Mouse (Mus musculus): ENCODE data around the gene Alg5. TPM values are rescaled to one million over a fixed set of nuclear protein-coding genes. Genes with fewer than 3 reads are reported as not detected.

Alg5 gene
- polyA plus RNA-seq, 1 experiment, result 16.3 TPM

GRCm38 (mm10) chr3:54731626-54732150 is 3.7 kb upstream of the Alg5 start:
- no peak overlapping the region for H3K27ac ChIP-seq (ENCODE audit: control insufficient read depth, insufficient read depth, low read depth, low read length, poor library complexity)
- no peak for TF ChIP-seq POLR2A (IDR thresholded peaks at IDR 0.05; ENCODE audit: borderline replicate concordance, control insufficient read depth, low read depth, low read length)
- no peaks in the 10 kb centered on the region; the same call in 1 of the 2 replicates for H3K4me1 ChIP-seq (ENCODE audit: control insufficient read depth, insufficient read depth, low read length)
- WGBS, result 91% methylated on average over 8 of the region's 8 CpGs
- H3K4me3 ChIP-seq (replicated peaks; ENCODE audit: control insufficient read depth, low read depth, low read length), result no peak overlapping the region

GRCm38 (mm10) chr3:54732371-54732770 is 3.0 kb upstream of the Alg5 start:
- H3K27ac ChIP-seq (ENCODE audit: control insufficient read depth, insufficient read depth, low read depth, low read length, poor library complexity), result no peak overlapping the region

DNA sequence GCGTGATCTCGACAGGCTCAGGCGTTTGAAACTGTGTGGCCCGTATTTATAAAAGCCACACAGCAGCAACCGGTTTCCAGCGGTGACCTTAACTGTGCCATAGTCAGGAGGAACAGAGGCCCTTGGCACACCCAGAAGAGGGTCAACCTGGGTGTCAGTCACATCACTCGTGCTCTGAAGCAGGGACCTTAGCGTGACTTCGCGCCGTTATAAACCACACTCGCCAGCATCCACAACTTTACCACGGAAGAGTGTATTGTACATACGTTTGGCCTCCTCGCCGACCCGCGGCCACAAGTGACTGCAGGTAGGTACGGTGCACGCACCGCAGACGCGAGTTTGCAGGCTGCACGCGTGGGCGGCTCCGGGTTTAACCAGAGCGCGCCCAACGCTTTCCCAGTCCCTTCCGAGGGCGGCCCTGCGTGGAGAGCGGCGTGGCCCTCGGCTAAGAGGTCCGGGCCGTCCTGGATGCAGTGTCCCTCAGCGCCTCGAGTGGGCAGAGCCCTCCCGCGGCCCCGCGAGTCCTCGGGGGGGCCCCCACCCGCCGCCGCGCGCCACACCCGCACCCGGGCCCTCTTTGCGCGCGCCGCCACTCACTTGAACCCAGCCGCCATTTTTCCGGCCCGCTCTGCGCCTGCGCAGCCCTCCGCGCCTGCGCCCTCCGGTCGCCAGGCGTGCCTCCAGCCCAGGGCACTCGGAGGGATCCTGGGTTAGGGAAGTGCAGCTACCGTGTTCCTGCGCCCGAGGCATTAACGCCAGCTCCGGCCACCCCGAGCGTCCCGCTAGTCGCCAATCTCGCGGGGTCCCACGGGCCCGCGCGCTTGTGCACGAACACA is 710 bp upstream of the Alg5 start:
- H3K27ac ChIP-seq (ENCODE audit: control insufficient read depth, insufficient read depth, low read depth, low read length, poor library complexity), result peak overlapping the region; percentile 99
- H3K4me1 ChIP-seq (ENCODE audit: control insufficient read depth, insufficient read depth, low read length), result no peaks in the 10 kb centered on the region; the same call in 1 of the 2 replicates
- WGBS, result 1% methylated on average over 84 of the region's 84 CpGs
- peak overlapping the region; percentile 95 for H3K4me3 ChIP-seq (replicated peaks; ENCODE audit: control insufficient read depth, low read depth, low read length)
- TF ChIP-seq CTCF (IDR thresholded peaks at IDR 0.05; ENCODE audit: control insufficient read depth, insufficient read depth, low read length) (no peak), POLR2A (IDR thresholded peaks at IDR 0.05; ENCODE audit: borderline replicate concordance, control insufficient read depth, low read depth, low read length) (peak; percentile 91; the same call in 1 of the 2 replicates)

More at GRCm38 (mm10) chr3:54732371-54732770, 3.0 kb upstream of the Alg5 start:
- TF ChIP-seq POLR2A (IDR thresholded peaks at IDR 0.05; ENCODE audit: borderline replicate concordance, control insufficient read depth, low read depth, low read length) (no peak), CTCF (IDR thresholded peaks at IDR 0.05; ENCODE audit: control insufficient read depth, insufficient read depth, low read length) (no peak)
- H3K4me1 ChIP-seq (ENCODE audit: control insufficient read depth, insufficient read depth, low read length), result no peaks in the 10 kb centered on the region; the same call in 1 of the 2 replicates
- no peak overlapping the region for H3K4me3 ChIP-seq (replicated peaks; ENCODE audit: control insufficient read depth, low read depth, low read length)
- WGBS, result 79% methylated on average over 4 of the region's 4 CpGs

DNA sequence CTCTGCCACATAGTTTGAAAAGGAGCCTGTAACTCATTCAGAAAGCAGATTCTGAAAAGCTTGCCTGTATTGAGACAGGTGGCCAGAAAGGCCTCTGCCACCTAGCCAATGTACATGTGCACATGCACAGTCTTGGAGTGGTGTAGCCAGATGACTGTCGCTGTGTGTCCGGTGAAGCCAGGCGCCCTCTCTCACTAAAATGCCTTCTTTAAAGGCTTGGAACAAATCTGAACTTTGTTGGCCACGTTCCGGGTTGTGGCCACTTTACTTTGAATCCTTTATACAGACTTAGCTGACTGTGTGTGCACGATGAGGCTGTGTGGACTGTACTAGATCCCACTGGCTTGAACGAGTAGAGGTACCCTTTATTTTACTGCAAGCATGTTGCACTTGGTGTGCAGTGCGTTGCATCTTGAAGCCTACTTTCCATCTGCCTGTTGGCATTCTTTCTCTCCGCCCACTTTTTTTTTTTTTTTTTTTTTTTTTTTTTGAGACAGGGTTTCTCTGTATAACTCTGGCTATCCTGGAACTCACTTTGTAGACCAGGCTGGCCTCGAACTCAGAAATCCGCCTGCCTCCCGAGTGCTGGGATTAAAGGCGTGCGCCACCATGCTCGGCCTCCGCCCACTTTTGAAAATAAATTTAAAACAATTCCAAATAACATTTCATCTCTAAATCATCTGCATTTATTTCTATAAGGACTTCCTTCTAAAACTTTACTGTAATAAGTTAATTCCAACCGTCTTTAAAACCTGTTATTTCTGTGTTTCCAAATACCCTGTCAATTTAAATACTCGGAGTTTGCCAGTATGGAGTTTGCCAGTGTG is 975 bp downstream of the Alg5 start:
- TF ChIP-seq POLR2A (IDR thresholded peaks at IDR 0.05; ENCODE audit: borderline replicate concordance, control insufficient read depth, low read depth, low read length), result no peak
- no peak for TF ChIP-seq CTCF (IDR thresholded peaks at IDR 0.05; ENCODE audit: control insufficient read depth, insufficient read depth, low read length)
- no peaks in the 10 kb centered on the region; the same call in 1 of the 2 replicates for H3K4me1 ChIP-seq (ENCODE audit: control insufficient read depth, insufficient read depth, low read length)
- peak overlapping the region; percentile 95 for H3K4me3 ChIP-seq (replicated peaks; ENCODE audit: control insufficient read depth, low read depth, low read length)
- whole genome bisulfite sequencing, result 42% methylated on average over 18 of the region's 18 CpGs
- H3K27ac ChIP-seq (ENCODE audit: control insufficient read depth, insufficient read depth, low read depth, low read length, poor library complexity), result no peak overlapping the region

- no peaks in the 10 kb centered on the region; the same call in 1 of the 2 replicates for H3K4me1 ChIP-seq (ENCODE audit: control insufficient read depth, insufficient read depth, low read length)
- H3K27ac ChIP-seq (ENCODE audit: control insufficient read depth, insufficient read depth, low read depth, low read length, poor library complexity), result no peak overlapping the region
- 94% methylated on average over 8 of the region's 8 CpGs for WGBS
- TF ChIP-seq CTCF (IDR thresholded peaks at IDR 0.05; ENCODE audit: control insufficient read depth, insufficient read depth, low read length), result no peak
- H3K4me3 ChIP-seq (replicated peaks; ENCODE audit: control insufficient read depth, low read depth, low read length), result no peak overlapping the region
These were observed 2.0 kb downstream of the Alg5 start for GRCm38 (mm10) chr3:54737317-54737716.

GRCm38 (mm10) chr3:54741965-54742364 is 6.6 kb downstream of the Alg5 start:
- Histone ChIP-seq H3K4me3 (replicated peaks; ENCODE audit: control insufficient read depth, low read depth, low read length) (no peak overlapping the region), H3K4me1 (ENCODE audit: control insufficient read depth, insufficient read depth, low read length) (no peaks in the 10 kb centered on the region), H3K27ac (ENCODE audit: control insufficient read depth, insufficient read depth, low read depth, low read length, poor library complexity) (no peak overlapping the region)
- no peak for TF ChIP-seq CTCF (IDR thresholded peaks at IDR 0.05; ENCODE audit: control insufficient read depth, insufficient read depth, low read length)
- no peak for TF ChIP-seq POLR2A (IDR thresholded peaks at IDR 0.05; ENCODE audit: borderline replicate concordance, control insufficient read depth, low read depth, low read length)
- WGBS, result 94% methylated on average over 11 of the region's 11 CpGs

DNA sequence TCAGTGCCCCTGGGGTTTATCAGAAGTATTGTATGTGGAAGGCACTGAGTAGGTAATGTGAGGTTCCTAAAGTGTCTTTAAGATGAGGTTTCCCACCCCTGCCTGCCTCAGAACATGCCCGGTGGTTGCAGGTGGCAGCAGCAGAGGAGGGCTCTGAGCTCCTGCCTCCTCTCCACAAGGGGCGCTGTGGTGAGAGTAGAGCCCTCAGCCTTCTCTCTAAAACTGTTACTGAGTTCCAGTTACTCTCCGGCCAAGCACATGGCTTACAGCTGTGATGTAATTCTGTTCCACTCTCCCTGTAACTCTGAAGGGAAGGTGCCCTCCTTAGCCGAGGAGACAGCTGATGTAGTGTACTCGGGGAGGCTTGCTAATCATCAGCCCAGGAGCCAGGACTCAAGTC is 10.5 kb downstream of the Alg5 start:
- 73% methylated on average over 5 of the region's 5 CpGs for WGBS
- TF ChIP-seq POLR2A (IDR thresholded peaks at IDR 0.05; ENCODE audit: borderline replicate concordance, control insufficient read depth, low read depth, low read length), result no peak
- TF ChIP-seq CTCF (IDR thresholded peaks at IDR 0.05; ENCODE audit: control insufficient read depth, insufficient read depth, low read length), result peak; percentile 54

DNA sequence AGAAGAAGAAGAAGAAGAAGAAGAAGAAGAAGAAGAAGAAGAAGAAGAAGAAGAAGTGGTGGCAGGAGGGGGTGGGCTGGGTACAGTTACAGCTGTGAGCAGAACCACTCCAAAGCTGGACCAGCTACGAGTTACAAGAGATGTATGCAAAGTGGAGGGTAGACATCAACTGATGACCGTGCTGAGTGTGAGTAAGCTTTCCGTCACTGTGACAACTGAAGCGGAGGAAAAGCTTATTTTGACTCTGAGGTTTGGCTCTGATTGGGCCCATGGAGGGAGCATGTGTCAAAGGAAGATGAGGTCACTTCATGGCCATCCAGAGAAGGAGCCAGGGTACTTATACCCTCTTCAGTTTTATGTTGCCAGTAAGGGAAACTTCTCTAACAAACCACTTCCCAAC is 18.1 kb downstream of the Alg5 start:
- WGBS, result 60% methylated on average over 4 of the region's 4 CpGs
- TF ChIP-seq CTCF (IDR thresholded peaks at IDR 0.05; ENCODE audit: control insufficient read depth, insufficient read depth, low read length) (no peak), POLR2A (IDR thresholded peaks at IDR 0.05; ENCODE audit: borderline replicate concordance, control insufficient read depth, low read depth, low read length) (no peak)
- H3K4me3 ChIP-seq (replicated peaks; ENCODE audit: control insufficient read depth, low read depth, low read length), result no peak overlapping the region
- no peak overlapping the region for H3K27ac ChIP-seq (ENCODE audit: control insufficient read depth, insufficient read depth, low read depth, low read length, poor library complexity)
- H3K4me1 ChIP-seq (ENCODE audit: control insufficient read depth, insufficient read depth, low read length), result no peaks in the 10 kb centered on the region

More for the DNA sequence above, 10.5 kb downstream of the Alg5 start:
- Histone ChIP-seq H3K4me1 (ENCODE audit: control insufficient read depth, insufficient read depth, low read length) (no peaks in the 10 kb centered on the region), H3K27ac (ENCODE audit: control insufficient read depth, insufficient read depth, low read depth, low read length, poor library complexity) (no peak overlapping the region), H3K4me3 (replicated peaks; ENCODE audit: control insufficient read depth, low read depth, low read length) (no peak overlapping the region)

All from bone marrow, adult 2 months (tissue).